Mouse (Mus musculus) left cerebral cortex, postnatal 4 days (tissue): ENCODE results near the gene Slc25a45. TPM values are rescaled to one million over a fixed set of nuclear protein-coding genes. Genes with fewer than 3 reads are reported as not detected.
"Not testable (repeated sequence)": the region's sequence is repeated elsewhere in the genome, so short reads cannot be mapped to it uniquely, and the experiment has no call there.

Experiments used
- DNase-seq: peaks from one replicate; pipeline ENCODE4 v3.0.0-alpha.2; 2022
- intact Hi-C: fragments of 180-260 bp; cut with DNase I; formaldehyde crosslinking; loops from one replicate; pipeline ENCODE4 v1.15.1; 2025
- total RNA-seq, 2 experiments: library from RNA; stranded (reverse); gene quantifications; 2 replicates each; pipeline ENCODE4 v1.2.3; 2021

The Slc25a45 gene
- total RNA-seq, 2 experiments from 2014 or later = 1.4 to 2.0 TPM

- DNase-seq = no peak
- intact Hi-C loops = no loop called here
Observed at GRCm38 (mm10) chr19:5851481-5851971, 26.1 kb upstream of the Slc25a45 start.

- DNase-seq = no peak
- intact Hi-C loops = no loop called here
Observed at GRCm38 (mm10) chr19:5852035-5852722, 25.4 kb upstream of the Slc25a45 start.

- no peak for DNase-seq
- intact Hi-C loops = no loop called here
Observed at GRCm38 (mm10) chr19:5856604-5857003, 21.0 kb upstream of the Slc25a45 start.

GRCm38 (mm10) chr19:5862335-5863085 is 15.1 kb upstream of the Slc25a45 start:
- intact Hi-C loops = no loop called here
- DNase-seq = no peak

GRCm38 (mm10) chr19:5863776-5864175 is 13.8 kb upstream of the Slc25a45 start:
- intact Hi-C loops = no loop called here
- DNase-seq = no peak

GRCm38 (mm10) chr19:5864710-5865398 is 12.8 kb upstream of the Slc25a45 start:
- intact Hi-C loops = no loop called here

GRCm38 (mm10) chr19:5868096-5868495 is 9.5 kb upstream of the Slc25a45 start:
- intact Hi-C loops = no loop called here
- no peak for DNase-seq

More at GRCm38 (mm10) chr19:5864710-5865398, 12.8 kb upstream of the Slc25a45 start:
- no peak for DNase-seq

- intact Hi-C loops = no loop called here
- DNase-seq = no peak
Observed at GRCm38 (mm10) chr19:5871273-5871672, 6.3 kb upstream of the Slc25a45 start.

GRCm38 (mm10) chr19:5871683-5872082 is 5.9 kb upstream of the Slc25a45 start:
- intact Hi-C loops = no loop called here
- DNase-seq = no peak

GRCm38 (mm10) chr19:5872528-5872927 is 5.1 kb upstream of the Slc25a45 start:
- intact Hi-C loops = no loop called here

GRCm38 (mm10) chr19:5872931-5873556 is 4.6 kb upstream of the Slc25a45 start:
- intact Hi-C loops = no loop called here
- DNase-seq = no peak

More at GRCm38 (mm10) chr19:5872528-5872927, 5.1 kb upstream of the Slc25a45 start:
- no peak for DNase-seq

GRCm38 (mm10) chr19:5874391-5874968 is 3.1 kb upstream of the Slc25a45 start:
- DNase-seq = no peak
- intact Hi-C loops = no loop called here

GRCm38 (mm10) chr19:5874969-5875480 is 2.6 kb upstream of the Slc25a45 start, which contains the start of gene Frmd8:
Gene Frmd8, minus strand, starts transcription at chr19:5875274.
- intact Hi-C loops = loop anchor here (5.0 kb wide), 1 partner anchor 83 kb away; no protein-coding TSS in a partner anchor
- DNase-seq = peak; percentile 95

GRCm38 (mm10) chr19:5878362-5878722 is 734 bp downstream of the Slc25a45 start:
- no peak for DNase-seq
- intact Hi-C loops = loop anchor here (5.0 kb wide), 1 partner anchor 86 kb away; no protein-coding TSS in a partner anchor

GRCm38 (mm10) chr19:5878916-5879315 is 1.3 kb downstream of the Slc25a45 start:
- DNase-seq = no peak
- intact Hi-C loops = loop anchor here (5.0 kb wide), 1 partner anchor 87 kb away; no protein-coding TSS in a partner anchor

- no peak for DNase-seq
- intact Hi-C loops = loop anchor here (5.0 kb wide), 1 partner anchor 87 kb away; no protein-coding TSS in a partner anchor
Observed at GRCm38 (mm10) chr19:5879735-5880134, 2.1 kb downstream of the Slc25a45 start.

- intact Hi-C loops = no loop called here
- no peak for DNase-seq
Observed at GRCm38 (mm10) chr19:5881155-5881554, 3.5 kb downstream of the Slc25a45 start.

GRCm38 (mm10) chr19:5882079-5882478 is 4.5 kb downstream of the Slc25a45 start:
- DNase-seq, intact Hi-C loops: not testable (repeated sequence)

- no peak for DNase-seq
- intact Hi-C loops = no loop called here
Observed at GRCm38 (mm10) chr19:5883935-5884334, 6.3 kb downstream of the Slc25a45 start.

- no peak for DNase-seq
- intact Hi-C loops = no loop called here
Observed at GRCm38 (mm10) chr19:5885838-5886237, 8.2 kb downstream of the Slc25a45 start.
